Comparison of ENCODE assay signal across 8 mouse cellular contexts in the genomic region with DNA sequence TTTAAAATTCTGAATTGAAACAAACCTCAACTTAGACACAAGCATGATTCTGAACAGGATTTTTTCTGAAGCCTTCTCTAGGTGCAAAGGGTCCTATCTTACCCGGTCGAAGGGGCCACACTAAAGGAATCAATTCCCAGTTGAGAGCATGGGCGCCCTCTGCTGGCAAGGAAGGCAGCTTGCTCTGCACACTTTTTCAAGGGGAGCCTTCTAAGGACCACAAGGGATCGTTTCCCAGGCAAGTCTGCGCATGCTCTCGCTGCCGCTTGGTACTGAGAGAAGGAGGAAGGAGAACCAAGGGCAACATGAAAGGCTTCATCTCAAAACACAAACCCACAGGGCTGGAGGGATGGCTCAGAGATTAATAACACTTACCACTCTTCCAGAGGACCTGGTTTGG. TPM values are rescaled to one million over a fixed set of nuclear protein-coding genes. Genes with fewer than 3 reads are reported as not detected.
DNase-seq lines count a peak whose midpoint lies in the region; ATAC-seq lines count a peak whose summit lies in the region.

No protein-coding gene starts in this region.

- H3K9ac ChIP-seq in embryonic facial prominence, embryonic 11.5 days (replicated peaks; ENCODE audit: low read length): no peak overlapping the region
- no peak overlapping the region for H3K9ac ChIP-seq in hindbrain, embryonic 11.5 days (ENCODE audit: low read depth, low read length)

- DNase-seq in gastrocnemius, postnatal 10 days: peak; percentile 65
- DNase-seq in gastrocnemius, postnatal 36 days: no peak
- peak; percentile 72 for DNase-seq in adrenal gland, postnatal 10 days
- peak; percentile 90 for DNase-seq in embryonic facial prominence, embryonic 11.5 days (ENCODE audit: low spot score)
- peak; percentile 86 for DNase-seq in hindbrain, embryonic 11.5 days (ENCODE audit: low spot score)
- peak; percentile 18 for DNase-seq in layer of hippocampus, adult 9-10 months (ENCODE audit: low spot score)
- DNase-seq in lung, postnatal 4 days: peak; percentile 55 to 58
- DNase-seq in right cerebral cortex, postnatal 4 days: peak; percentile 88

- H3K9me3 ChIP-seq in embryonic facial prominence, embryonic 11.5 days (replicated peaks; ENCODE audit: control insufficient read depth, low read length): no peaks in the 10 kb centered on the region
- H3K9me3 ChIP-seq in hindbrain, embryonic 11.5 days (ENCODE audit: control insufficient read depth, low read length): no peaks in the 10 kb centered on the region

- no peak overlapping the region for H3K4me2 ChIP-seq in embryonic facial prominence, embryonic 11.5 days (ENCODE audit: low read depth, low read length)
- no peak overlapping the region for H3K4me2 ChIP-seq in hindbrain, embryonic 11.5 days (replicated peaks; ENCODE audit: low read depth, low read length)

- H3K27ac ChIP-seq in embryonic facial prominence, embryonic 11.5 days (replicated peaks; ENCODE audit: low read depth, low read length): no peak overlapping the region
- no peak overlapping the region for H3K27ac ChIP-seq in hindbrain, embryonic 11.5 days (ENCODE audit: low read depth, low read length)

- H3K4me3 ChIP-seq in embryonic facial prominence, embryonic 11.5 days (ENCODE audit: low read depth, low read length): no peak overlapping the region
- H3K4me3 ChIP-seq in hindbrain, embryonic 11.5 days (ENCODE audit: low read depth, low read length): no peak overlapping the region

- H3K4me1 ChIP-seq in embryonic facial prominence, embryonic 11.5 days (ENCODE audit: control insufficient read depth, insufficient read depth, low read length): no peaks in the 10 kb centered on the region
- H3K4me1 ChIP-seq in hindbrain, embryonic 11.5 days (replicated peaks; ENCODE audit: control insufficient read depth, insufficient read depth, low read length): no peaks in the 10 kb centered on the region

- H3K36me3 ChIP-seq in embryonic facial prominence, embryonic 11.5 days (replicated peaks; ENCODE audit: control insufficient read depth, insufficient read depth, low read depth, low read length): no peaks in the 10 kb centered on the region; the same call in 1 of the 2 replicates
- no peaks in the 10 kb centered on the region for H3K36me3 ChIP-seq in hindbrain, embryonic 11.5 days (ENCODE audit: control insufficient read depth, insufficient read depth, low read length)

- intact Hi-C loops in gastrocnemius, postnatal 36 days (cut with DNase I): no loop called here

- 0 out of 2 replicates have a peak, but pooled peaks have one; percentile 37 for ATAC-seq in embryonic facial prominence, embryonic 11.5 days (replicated peaks; ENCODE audit: insufficient number of reproducible peaks, low FRiP score, low TSS enrichment, low read depth)
- peak; percentile 40; the same call in 1 of the 2 replicates for ATAC-seq in hindbrain, embryonic 11.5 days (ENCODE audit: low FRiP score)

- WGBS in embryonic facial prominence, embryonic 11.5 days: 17% methylated on average over 7 of the region's 7 CpGs
- WGBS in hindbrain, embryonic 11.5 days: 13% methylated on average over 7 of the region's 7 CpGs

- no peaks in the 10 kb centered on the region for H3K27me3 ChIP-seq in embryonic facial prominence, embryonic 11.5 days (ENCODE audit: control insufficient read depth, insufficient read depth, low read length)
- no peaks in the 10 kb centered on the region for H3K27me3 ChIP-seq in hindbrain, embryonic 11.5 days (ENCODE audit: control insufficient read depth, insufficient read depth, low read length)

RNA-seq across cellular contexts. Expression of gene Bdkrb1, which starts 8.9 kb away (rescaled TPM):
- total RNA-seq in gastrocnemius, postnatal 10 days (2021): under 1 TPM in 1 of 2 experiments, not detected in 1; 0.23 TPM
- total RNA-seq in gastrocnemius, postnatal 36 days (2021): under 1 TPM in 1 of 2 experiments, not detected in 1; 0.20 TPM
- total RNA-seq in adrenal gland, postnatal 10 days (2021): not detected
- polyA plus RNA-seq in embryonic facial prominence, embryonic 11.5 days (2014; fragmentation: Nextera tagmentation; extraction: Ambion mirVana): 0.17 TPM in 1 of 2 replicates, not detected in the other
- polyA plus RNA-seq in hindbrain, embryonic 11.5 days (2014; fragmentation: Nextera tagmentation; extraction: Ambion mirVana): not detected in 2 replicates

RNA-seq across cellular contexts. Expression of gene Bdkrb2, which starts 48.7 kb away (rescaled TPM):
- total RNA-seq in gastrocnemius, postnatal 10 days (2021): 1 to 10 TPM; 1.2 to 1.5 TPM
- total RNA-seq in gastrocnemius, postnatal 36 days (2021): under 1 TPM; 0.52 to 0.66 TPM
- 10 to 100 TPM in 1 of 2 experiments, 1 to 10 TPM in 1; 7.4 to 11.6 TPM for total RNA-seq in adrenal gland, postnatal 10 days (2021)
- polyA plus RNA-seq in embryonic facial prominence, embryonic 11.5 days (2014; fragmentation: Nextera tagmentation; extraction: Ambion mirVana): 0.17 and 0.21 TPM in 2 replicates
- 0.12 and 0.45 TPM in 2 replicates for polyA plus RNA-seq in hindbrain, embryonic 11.5 days (2014; fragmentation: Nextera tagmentation; extraction: Ambion mirVana)

Comparison
In these comparisons a context has a peak if more than half of its experiments do, and no peak if none do; other contexts are left out.
1. DNase-seq: peak in gastrocnemius, postnatal 10 days (single experiment), adrenal gland, postnatal 10 days (single experiment), embryonic facial prominence, embryonic 11.5 days (single experiment), hindbrain, embryonic 11.5 days (single experiment), layer of hippocampus, adult 9-10 months (single experiment), lung, postnatal 4 days (2 of 2) and right cerebral cortex, postnatal 4 days (single experiment); none in gastrocnemius, postnatal 36 days (0 of 2).